Mouse (Mus musculus): Measurements from ENCODE around the gene March1. TPM values are rescaled to one million over a fixed set of nuclear protein-coding genes. Genes with fewer than 3 reads are reported as not detected.
"Not testable (repeated sequence)": the region's sequence is repeated elsewhere in the genome, so short reads cannot be mapped to it uniquely, and the experiment has no call there.

Gene March1
- polyA plus RNA-seq, 1 experiment, result 4.4 TPM

DNA sequence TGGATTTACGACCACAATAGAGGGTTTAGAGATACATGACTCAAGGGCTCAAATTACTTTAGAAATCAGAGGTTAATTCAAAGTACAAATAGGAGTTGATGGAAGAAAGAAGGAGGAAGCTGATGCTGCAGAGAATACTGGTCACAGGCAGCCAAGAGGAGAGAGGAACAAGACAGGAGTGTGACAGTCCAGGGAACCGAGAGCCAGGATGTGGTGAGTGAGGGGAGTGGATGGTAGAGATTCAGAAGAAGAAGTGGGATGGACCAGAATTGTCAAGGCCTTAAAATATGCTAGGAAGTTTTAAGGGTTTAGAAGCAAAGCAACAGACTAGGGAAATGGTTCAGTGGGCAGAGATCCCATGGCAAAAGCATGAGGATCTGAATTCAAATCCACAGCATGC, 771.0 kb downstream of the March1 start:
- no peak for TF ChIP-seq POLR2A (IDR thresholded peaks at IDR 0.05; ENCODE audit: borderline replicate concordance, insufficient read depth, low read length)
- TF ChIP-seq CTCF (IDR thresholded peaks at IDR 0.05; ENCODE audit: borderline replicate concordance, insufficient read depth, low read depth, low read length), result no peak
- Histone ChIP-seq H3K27me3 (ENCODE audit: control insufficient read depth, insufficient read depth, low read length) (no peaks in the 10 kb centered on the region), H3K4me1 (ENCODE audit: control insufficient read depth, insufficient read depth, low read length) (no peaks in the 10 kb centered on the region), H3K4me3 (replicated peaks; ENCODE audit: insufficient read depth, low read depth, low read length) (no peak overlapping the region), H3K27ac (ENCODE audit: insufficient read depth, low read length) (no peak overlapping the region)
- no peak for DNase-seq
- WGBS, result 89% methylated on average over 2 of the region's 2 CpGs

- Histone ChIP-seq H3K27ac (ENCODE audit: insufficient read depth, low read length) (no peak overlapping the region), H3K4me1 (ENCODE audit: control insufficient read depth, insufficient read depth, low read length) (no peaks in the 10 kb centered on the region), H3K27me3 (ENCODE audit: control insufficient read depth, insufficient read depth, low read length) (no peaks in the 10 kb centered on the region), H3K4me3 (replicated peaks; ENCODE audit: insufficient read depth, low read depth, low read length) (no peak overlapping the region)
- TF ChIP-seq POLR2A (IDR thresholded peaks at IDR 0.05; ENCODE audit: borderline replicate concordance, insufficient read depth, low read length), result no peak
- TF ChIP-seq CTCF (IDR thresholded peaks at IDR 0.05; ENCODE audit: borderline replicate concordance, insufficient read depth, low read depth, low read length), result no peak
- DNase-seq, result no peak
- WGBS, result 88% methylated on average over 5 of the region's 5 CpGs
These were observed 773.9 kb downstream of the March1 start for GRCm38 (mm10) chr8:66391554-66391953.

- H3K4me1 ChIP-seq (ENCODE audit: control insufficient read depth, insufficient read depth, low read length), result no peaks in the 10 kb centered on the region
- no peak overlapping the region for H3K27ac ChIP-seq (ENCODE audit: insufficient read depth, low read length)
- H3K27me3 ChIP-seq (ENCODE audit: control insufficient read depth, insufficient read depth, low read length), result no peaks in the 10 kb centered on the region
- no peak for DNase-seq
- TF ChIP-seq CTCF (IDR thresholded peaks at IDR 0.05; ENCODE audit: borderline replicate concordance, insufficient read depth, low read depth, low read length) (no peak), POLR2A (IDR thresholded peaks at IDR 0.05; ENCODE audit: borderline replicate concordance, insufficient read depth, low read length) (no peak)
- no peak overlapping the region for H3K4me3 ChIP-seq (replicated peaks; ENCODE audit: insufficient read depth, low read depth, low read length)
These were observed 775.2 kb downstream of the March1 start for GRCm38 (mm10) chr8:66392900-66393299.

DNA sequence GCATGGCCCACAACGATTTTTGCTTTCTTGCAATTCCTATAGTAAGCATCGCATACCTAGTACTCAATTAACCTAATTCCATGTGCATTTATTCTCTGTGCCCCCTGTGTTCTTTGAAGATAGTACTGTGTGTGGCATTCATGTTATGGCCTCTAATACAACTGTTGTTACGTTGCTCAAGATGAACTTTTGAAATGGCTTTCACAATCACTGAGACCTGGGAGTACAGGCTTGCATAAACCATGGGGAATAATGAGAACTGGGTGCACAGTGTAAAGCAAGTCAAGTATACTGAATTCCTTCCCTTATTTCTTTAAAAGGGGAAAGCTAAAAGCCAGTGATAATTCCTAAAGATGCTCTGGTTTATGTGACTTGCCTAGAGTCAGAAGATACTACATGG, 776.4 kb downstream of the March1 start:
- TF ChIP-seq CTCF (IDR thresholded peaks at IDR 0.05; ENCODE audit: borderline replicate concordance, insufficient read depth, low read depth, low read length) (no peak), POLR2A (IDR thresholded peaks at IDR 0.05; ENCODE audit: borderline replicate concordance, insufficient read depth, low read length) (no peak)
- H3K4me3 ChIP-seq (replicated peaks; ENCODE audit: insufficient read depth, low read depth, low read length), result no peak overlapping the region
- no peak overlapping the region for H3K27ac ChIP-seq (ENCODE audit: insufficient read depth, low read length)
- WGBS, result 80% methylated on average over 3 of the region's 3 CpGs
- DNase-seq, result no peak
- no peaks in the 10 kb centered on the region for H3K4me1 ChIP-seq (ENCODE audit: control insufficient read depth, insufficient read depth, low read length)
- H3K27me3 ChIP-seq (ENCODE audit: control insufficient read depth, insufficient read depth, low read length), result no peaks in the 10 kb centered on the region

DNA sequence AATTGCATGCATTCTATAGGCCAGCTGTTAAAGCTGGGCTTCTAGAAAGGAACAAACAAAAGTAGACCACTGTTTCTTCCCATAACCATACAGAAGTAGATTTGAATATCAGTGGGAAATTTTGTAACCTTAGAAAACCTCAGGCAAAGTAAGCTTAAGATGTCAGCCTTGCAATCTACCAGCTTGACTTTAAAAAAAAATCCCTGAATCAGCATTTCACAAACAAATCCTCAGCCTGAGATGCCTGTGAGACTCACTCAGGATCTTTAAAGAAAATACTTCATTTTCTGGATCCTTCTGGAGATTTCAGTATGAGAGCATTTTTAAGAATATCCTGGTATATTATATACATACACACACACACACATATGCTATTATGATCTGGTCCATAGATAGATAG, 780.1 kb downstream of the March1 start:
- Histone ChIP-seq H3K4me1 (ENCODE audit: control insufficient read depth, insufficient read depth, low read length) (no peaks in the 10 kb centered on the region), H3K4me3 (replicated peaks; ENCODE audit: insufficient read depth, low read depth, low read length) (no peak overlapping the region), H3K27ac (ENCODE audit: insufficient read depth, low read length) (no peak overlapping the region), H3K27me3 (ENCODE audit: control insufficient read depth, insufficient read depth, low read length) (no peaks in the 10 kb centered on the region)
- no peak for DNase-seq
- TF ChIP-seq POLR2A (IDR thresholded peaks at IDR 0.05; ENCODE audit: borderline replicate concordance, insufficient read depth, low read length), result no peak
- no peak for TF ChIP-seq CTCF (IDR thresholded peaks at IDR 0.05; ENCODE audit: borderline replicate concordance, insufficient read depth, low read depth, low read length)

GRCm38 (mm10) chr8:66400050-66400449, 782.4 kb downstream of the March1 start:
- Histone ChIP-seq H3K4me3 (replicated peaks; ENCODE audit: insufficient read depth, low read depth, low read length) (no peak overlapping the region), H3K27me3 (ENCODE audit: control insufficient read depth, insufficient read depth, low read length) (no peaks in the 10 kb centered on the region), H3K27ac (ENCODE audit: insufficient read depth, low read length) (no peak overlapping the region), H3K4me1 (ENCODE audit: control insufficient read depth, insufficient read depth, low read length) (no peaks in the 10 kb centered on the region)
- 90% methylated on average over 1 of the region's 1 CpGs for WGBS
- TF ChIP-seq CTCF (IDR thresholded peaks at IDR 0.05; ENCODE audit: borderline replicate concordance, insufficient read depth, low read depth, low read length) (no peak), POLR2A (IDR thresholded peaks at IDR 0.05; ENCODE audit: borderline replicate concordance, insufficient read depth, low read length) (no peak)
- DNase-seq, result no peak

DNA sequence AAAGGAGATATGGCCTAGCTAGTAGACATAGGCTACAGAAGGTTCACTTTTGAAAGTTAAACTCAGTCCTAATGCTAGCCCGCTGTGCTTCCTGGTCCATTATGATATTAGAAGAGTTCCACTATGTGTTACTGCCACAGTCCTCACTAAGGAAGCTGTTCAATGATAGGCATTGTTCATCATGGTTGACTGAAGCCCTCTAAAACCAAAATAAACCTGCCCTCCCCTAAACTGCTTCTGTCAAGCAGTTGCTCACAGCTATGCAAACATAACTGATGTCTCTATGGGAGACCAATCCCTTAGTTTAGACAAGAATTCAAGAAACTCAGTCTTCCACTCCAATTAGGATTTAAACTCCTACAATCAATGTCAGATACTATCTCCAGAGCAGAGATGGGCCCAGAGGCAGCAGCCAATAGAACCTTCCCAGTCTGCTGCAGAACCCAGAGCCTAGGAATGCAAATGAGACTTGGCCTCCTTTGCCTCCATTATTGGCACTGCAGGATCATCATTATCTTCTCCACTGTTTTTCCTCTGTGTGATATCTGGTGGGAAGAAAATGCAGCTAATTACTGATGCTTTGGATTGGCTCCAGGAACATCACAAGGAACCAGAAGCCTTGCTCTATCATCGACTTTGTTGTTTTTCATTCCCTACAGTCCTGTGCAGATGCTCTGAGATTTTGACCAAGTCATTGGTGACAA, 787.2 kb downstream of the March1 start:
- H3K4me1 ChIP-seq (ENCODE audit: control insufficient read depth, insufficient read depth, low read length), result no peaks in the 10 kb centered on the region
- H3K27ac ChIP-seq (ENCODE audit: insufficient read depth, low read length), result no peak overlapping the region
- no peak overlapping the region for H3K4me3 ChIP-seq (replicated peaks; ENCODE audit: insufficient read depth, low read depth, low read length)
- no peaks in the 10 kb centered on the region for H3K27me3 ChIP-seq (ENCODE audit: control insufficient read depth, insufficient read depth, low read length)
- TF ChIP-seq CTCF (IDR thresholded peaks at IDR 0.05; ENCODE audit: borderline replicate concordance, insufficient read depth, low read depth, low read length), result no peak
- TF ChIP-seq POLR2A (IDR thresholded peaks at IDR 0.05; ENCODE audit: borderline replicate concordance, insufficient read depth, low read length), result no peak
- 48% methylated on average over 2 of the region's 2 CpGs for WGBS
- DNase-seq, result no peak

- H3K27me3 ChIP-seq (ENCODE audit: control insufficient read depth, insufficient read depth, low read length); H3K4me1 ChIP-seq (ENCODE audit: control insufficient read depth, insufficient read depth, low read length); H3K27ac ChIP-seq (ENCODE audit: insufficient read depth, low read length); DNase-seq; H3K4me3 ChIP-seq (replicated peaks; ENCODE audit: insufficient read depth, low read depth, low read length): not testable (repeated sequence)
- 64% methylated on average over 4 of the region's 4 CpGs for WGBS
These were observed 788.1 kb downstream of the March1 start for GRCm38 (mm10) chr8:66405796-66406195.

Measured in cerebellum, adult 2 months (tissue).